Mouse (Mus musculus): ENCODE measurements at regions not wholly inside any gene's neighbourhood (a gene's known extent, or its start where the extent isn't known, plus 50 kb on each side); places are given as distances from the start of the nearest gene placed in this dataset.

DNA sequence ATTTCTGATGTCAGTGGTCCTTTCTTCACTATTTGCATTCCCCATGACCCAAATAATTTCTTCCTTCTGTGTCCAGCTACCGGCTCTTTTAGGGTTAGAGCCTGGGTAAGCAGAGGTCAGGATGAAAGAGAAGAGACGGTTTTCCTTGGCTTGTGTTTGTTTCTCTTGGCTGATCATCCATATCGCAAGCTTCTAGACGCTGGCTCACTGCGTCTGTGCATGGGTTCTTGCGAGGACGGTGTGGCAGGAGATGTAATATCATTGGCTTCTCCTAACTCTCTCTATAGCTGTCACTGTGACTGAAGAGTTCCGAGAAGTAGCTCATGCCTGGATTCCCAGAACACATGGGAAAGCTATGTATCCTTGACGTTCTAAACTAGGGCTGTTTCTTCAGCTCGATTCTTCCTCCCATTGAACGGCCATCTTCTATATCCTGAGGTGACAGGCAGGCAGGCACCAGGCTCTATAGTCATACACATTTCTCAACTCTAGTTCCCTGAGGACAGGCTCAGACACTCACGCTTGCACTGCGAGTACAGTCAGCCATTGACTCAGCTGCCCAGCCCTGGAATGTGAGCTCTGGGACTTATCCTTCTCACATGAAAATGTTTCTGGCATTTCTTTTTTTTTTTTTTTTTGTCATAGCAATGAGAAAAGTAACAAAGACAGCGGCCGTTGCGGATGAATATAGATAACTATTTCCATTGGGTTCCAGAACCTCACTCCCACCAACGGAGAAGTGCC lies 85.0 kb downstream of the Bach1 start:
- no peaks in the 10 kb centered on the region for H3K36me3 ChIP-seq (ENCODE audit: control insufficient read depth, insufficient read depth, low read length)
- H3K27me3 ChIP-seq (ENCODE audit: control insufficient read depth, insufficient read depth, low read length): no peaks in the 10 kb centered on the region
- no peak overlapping the region for H3K27ac ChIP-seq (ENCODE audit: insufficient read depth, low read depth, low read length)
- H3K4me1 ChIP-seq (ENCODE audit: control insufficient read depth, insufficient read depth, insufficient read length, low read length): no peaks in the 10 kb centered on the region
- 91% methylated on average over 17 of the region's 17 CpGs for WGBS
- TF ChIP-seq POLR2A (IDR thresholded peaks at IDR 0.05; ENCODE audit: low read depth, low read length) (no peak), CTCF (IDR thresholded peaks at IDR 0.05; ENCODE audit: extremely low read depth, insufficient read length, insufficient replicate concordance, low read depth, low read length) (no peak)
- no peak overlapping the region for H3K4me3 ChIP-seq (ENCODE audit: low read depth, low read length)

DNA sequence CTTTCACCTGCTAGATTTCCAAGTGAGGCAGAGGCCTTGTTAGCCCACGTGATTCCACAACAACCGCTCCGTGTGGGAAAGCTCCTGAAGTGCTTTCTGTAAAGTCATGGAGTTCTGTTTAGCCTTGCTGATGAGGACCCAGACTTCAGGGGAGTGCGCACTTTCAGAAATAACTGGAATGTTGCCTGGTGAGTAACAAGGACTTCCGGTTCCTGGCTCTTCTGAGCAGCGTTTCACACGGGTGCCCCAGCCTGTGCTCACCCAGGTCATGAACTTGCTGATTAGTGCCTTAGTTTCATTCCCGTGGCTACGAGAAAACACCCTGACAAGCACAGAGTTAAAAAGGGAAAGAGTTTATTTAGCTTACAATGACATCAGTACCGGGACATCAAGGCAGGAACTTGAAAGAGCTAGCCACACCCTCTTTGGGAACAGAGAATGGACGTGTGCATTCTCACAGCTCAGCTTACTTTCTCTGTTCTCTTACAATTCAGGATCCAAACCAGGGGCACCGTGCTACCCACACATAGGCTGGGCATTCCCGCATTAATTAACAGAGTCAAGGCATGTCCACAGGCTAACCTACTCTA lies 85.8 kb downstream of the Bach1 start:
- Histone ChIP-seq H3K27ac (ENCODE audit: insufficient read depth, low read depth, low read length) (no peak overlapping the region), H3K4me1 (ENCODE audit: control insufficient read depth, insufficient read depth, insufficient read length, low read length) (no peaks in the 10 kb centered on the region), H3K27me3 (ENCODE audit: control insufficient read depth, insufficient read depth, low read length) (no peaks in the 10 kb centered on the region), H3K36me3 (ENCODE audit: control insufficient read depth, insufficient read depth, low read length) (no peaks in the 10 kb centered on the region), H3K4me3 (ENCODE audit: low read depth, low read length) (no peak overlapping the region)
- WGBS: 38% methylated on average over 13 of the region's 13 CpGs
- no peak for TF ChIP-seq POLR2A (IDR thresholded peaks at IDR 0.05; ENCODE audit: low read depth, low read length)
- TF ChIP-seq CTCF (IDR thresholded peaks at IDR 0.05; ENCODE audit: extremely low read depth, insufficient read length, insufficient replicate concordance, low read depth, low read length): no peak

DNA sequence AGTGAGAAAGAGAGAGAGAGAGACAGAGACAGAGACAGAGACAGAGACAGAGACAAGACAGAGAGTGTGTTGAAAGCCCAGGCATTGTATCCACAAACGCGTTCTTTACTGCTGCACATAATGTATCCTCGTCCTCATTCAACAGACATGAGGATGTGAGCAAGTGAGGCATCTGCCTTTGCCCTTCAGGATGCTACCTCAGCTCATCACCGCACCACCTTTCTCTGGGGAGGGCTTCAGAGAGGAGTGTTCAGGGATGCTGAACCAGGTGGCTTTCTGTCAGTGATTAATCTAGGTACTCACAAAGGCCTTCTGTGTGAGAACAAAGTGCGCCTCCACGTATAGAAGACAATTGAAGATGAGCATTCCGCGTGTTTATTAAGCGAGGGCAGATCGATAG lies 90.8 kb downstream of the Bach1 start:
- H3K4me1 ChIP-seq (ENCODE audit: control insufficient read depth, insufficient read depth, insufficient read length, low read length): no peaks in the 10 kb centered on the region
- TF ChIP-seq CTCF (IDR thresholded peaks at IDR 0.05; ENCODE audit: extremely low read depth, insufficient read length, insufficient replicate concordance, low read depth, low read length) (no peak), POLR2A (IDR thresholded peaks at IDR 0.05; ENCODE audit: low read depth, low read length) (no peak)
- H3K4me3 ChIP-seq (ENCODE audit: low read depth, low read length): no peak overlapping the region
- 88% methylated on average over 10 of the region's 10 CpGs for WGBS
- no peaks in the 10 kb centered on the region for H3K27me3 ChIP-seq (ENCODE audit: control insufficient read depth, insufficient read depth, low read length)
- H3K36me3 ChIP-seq (ENCODE audit: control insufficient read depth, insufficient read depth, low read length): no peaks in the 10 kb centered on the region
- no peak overlapping the region for H3K27ac ChIP-seq (ENCODE audit: insufficient read depth, low read depth, low read length)

DNA sequence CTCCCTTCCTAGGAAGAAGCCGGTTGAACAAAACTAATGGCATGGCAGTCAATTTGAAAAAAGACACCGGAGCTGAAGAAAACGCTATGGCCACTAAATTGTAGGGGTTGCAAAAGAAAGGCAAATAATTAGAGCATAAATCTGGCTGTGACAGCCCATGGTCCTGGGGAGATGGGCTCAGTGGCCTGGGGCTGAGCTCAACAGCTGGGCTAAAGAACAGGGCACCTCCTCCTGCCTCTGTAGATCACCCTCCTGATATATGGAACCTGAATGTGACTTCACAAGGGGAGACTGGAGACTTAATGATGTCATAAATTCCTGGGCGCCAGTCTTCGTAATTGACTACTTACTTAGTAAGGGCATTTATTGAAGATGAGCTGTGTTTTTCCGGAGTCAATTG lies 91.2 kb downstream of the Bach1 start:
- no peaks in the 10 kb centered on the region for H3K4me1 ChIP-seq (ENCODE audit: control insufficient read depth, insufficient read depth, insufficient read length, low read length)
- WGBS: 52% methylated on average over 6 of the region's 6 CpGs
- H3K27ac ChIP-seq (ENCODE audit: insufficient read depth, low read depth, low read length): no peak overlapping the region
- no peak overlapping the region for H3K4me3 ChIP-seq (ENCODE audit: low read depth, low read length)
- TF ChIP-seq CTCF (IDR thresholded peaks at IDR 0.05; ENCODE audit: extremely low read depth, insufficient read length, insufficient replicate concordance, low read depth, low read length) (no peak), POLR2A (IDR thresholded peaks at IDR 0.05; ENCODE audit: low read depth, low read length) (no peak)
- H3K27me3 ChIP-seq (ENCODE audit: control insufficient read depth, insufficient read depth, low read length): no peaks in the 10 kb centered on the region
- H3K36me3 ChIP-seq (ENCODE audit: control insufficient read depth, insufficient read depth, low read length): no peaks in the 10 kb centered on the region

DNA sequence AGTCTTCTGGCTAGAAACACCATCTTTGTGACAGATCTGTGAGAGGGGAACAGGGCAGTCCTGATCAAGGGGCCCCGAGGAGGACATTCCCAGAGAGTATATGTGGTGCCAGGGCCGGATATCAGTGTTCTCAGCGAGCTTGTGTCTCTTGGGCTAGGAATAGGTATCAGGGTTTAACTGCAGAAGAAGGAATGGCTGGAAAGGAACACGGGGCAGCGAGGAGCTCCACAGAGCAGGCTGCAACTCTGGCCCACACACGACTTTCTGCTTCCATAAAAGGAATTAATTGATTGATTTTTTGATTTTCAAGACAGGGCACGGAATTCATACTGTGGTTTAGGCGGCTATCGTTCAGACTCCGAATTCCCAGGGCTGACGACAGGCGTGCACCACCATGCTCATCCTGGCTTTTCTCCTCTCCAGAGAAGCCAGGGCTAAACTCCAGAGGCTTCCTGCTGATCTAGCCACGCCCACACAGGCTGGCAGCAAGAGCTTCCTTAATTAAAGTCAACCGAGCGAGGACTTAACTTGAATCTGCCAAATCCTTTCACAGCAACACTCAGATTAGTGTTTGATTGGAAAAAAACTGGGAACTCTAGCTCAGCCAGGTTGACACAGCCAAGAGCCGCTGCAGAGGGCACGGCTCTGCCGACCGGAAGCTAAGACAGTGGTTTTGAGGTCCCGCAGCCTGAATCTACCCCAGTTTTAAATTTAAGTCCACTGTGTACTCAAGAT lies 97.9 kb downstream of the Bach1 start:
- TF ChIP-seq CTCF (IDR thresholded peaks at IDR 0.05; ENCODE audit: extremely low read depth, insufficient read length, insufficient replicate concordance, low read depth, low read length) (no peak), POLR2A (IDR thresholded peaks at IDR 0.05; ENCODE audit: low read depth, low read length) (no peak)
- WGBS: 7% methylated on average over 20 of the region's 20 CpGs
- no peaks in the 10 kb centered on the region for H3K4me1 ChIP-seq (ENCODE audit: control insufficient read depth, insufficient read depth, insufficient read length, low read length)
- no peak overlapping the region for H3K27ac ChIP-seq (ENCODE audit: insufficient read depth, low read depth, low read length)
- no peaks in the 10 kb centered on the region for H3K36me3 ChIP-seq (ENCODE audit: control insufficient read depth, insufficient read depth, low read length)
- H3K27me3 ChIP-seq (ENCODE audit: control insufficient read depth, insufficient read depth, low read length): no peaks in the 10 kb centered on the region
- H3K4me3 ChIP-seq (ENCODE audit: low read depth, low read length): peak overlapping the region; percentile 53

DNA sequence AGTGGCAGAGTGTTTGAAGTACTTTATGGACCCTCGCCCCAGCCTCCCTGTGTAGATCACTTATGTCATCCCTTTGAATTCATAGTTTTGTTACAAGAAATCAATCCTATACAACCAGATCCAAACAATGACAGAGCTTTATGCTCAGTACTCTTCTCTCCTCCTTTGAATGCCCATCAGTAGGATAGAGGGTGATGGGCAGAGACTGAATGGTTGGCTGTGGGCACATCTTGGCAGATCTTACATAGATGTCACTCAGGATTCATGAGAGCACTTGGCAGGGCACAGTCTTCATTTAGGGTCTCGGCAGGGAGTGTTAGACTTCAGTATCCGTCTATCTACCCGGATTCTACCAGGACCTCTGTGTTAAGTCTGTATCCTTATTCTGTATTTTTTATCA lies 103.6 kb downstream of the Bach1 start:
- Histone ChIP-seq H3K27me3 (ENCODE audit: control insufficient read depth, insufficient read depth, low read length) (no peaks in the 10 kb centered on the region), H3K4me1 (ENCODE audit: control insufficient read depth, insufficient read depth, insufficient read length, low read length) (no peaks in the 10 kb centered on the region), H3K4me3 (ENCODE audit: low read depth, low read length) (no peak overlapping the region), H3K36me3 (ENCODE audit: control insufficient read depth, insufficient read depth, low read length) (no peaks in the 10 kb centered on the region), H3K27ac (ENCODE audit: insufficient read depth, low read depth, low read length) (no peak overlapping the region)
- no peak for TF ChIP-seq POLR2A (IDR thresholded peaks at IDR 0.05; ENCODE audit: low read depth, low read length)
- TF ChIP-seq CTCF (IDR thresholded peaks at IDR 0.05; ENCODE audit: extremely low read depth, insufficient read length, insufficient replicate concordance, low read depth, low read length): no peak
- WGBS: 92% methylated on average over 4 of the region's 4 CpGs

DNA sequence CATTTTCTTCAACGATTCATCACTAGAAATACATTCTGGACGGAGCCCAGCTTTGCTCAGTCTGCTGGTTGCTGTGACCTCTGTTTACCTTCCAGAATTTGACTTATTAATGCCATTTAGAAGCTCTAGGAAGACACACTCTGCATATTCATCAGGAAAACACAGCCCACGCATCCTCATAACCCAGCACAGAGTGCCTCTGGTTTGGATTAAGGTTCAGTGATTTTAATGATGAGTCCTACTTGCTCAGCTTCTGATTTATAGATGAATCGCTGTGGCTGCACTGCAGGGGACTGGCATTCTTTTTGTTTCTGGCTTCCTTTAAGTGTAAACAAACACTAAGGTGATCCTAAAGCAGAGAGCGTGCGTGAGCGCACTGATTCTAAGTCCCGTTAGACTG lies 118.8 kb downstream of the Bach1 start:
- TF ChIP-seq POLR2A (IDR thresholded peaks at IDR 0.05; ENCODE audit: low read depth, low read length) (no peak), CTCF (IDR thresholded peaks at IDR 0.05; ENCODE audit: extremely low read depth, insufficient read length, insufficient replicate concordance, low read depth, low read length) (no peak)
- 54% methylated on average over 8 of the region's 8 CpGs for WGBS

More for the DNA sequence above, 118.8 kb downstream of the Bach1 start:
- H3K4me1 ChIP-seq (ENCODE audit: control insufficient read depth, insufficient read depth, insufficient read length, low read length): no peaks in the 10 kb centered on the region
- no peak overlapping the region for H3K27ac ChIP-seq (ENCODE audit: insufficient read depth, low read depth, low read length)
- H3K36me3 ChIP-seq (ENCODE audit: control insufficient read depth, insufficient read depth, low read length): no peaks in the 10 kb centered on the region
- H3K27me3 ChIP-seq (ENCODE audit: control insufficient read depth, insufficient read depth, low read length): no peaks in the 10 kb centered on the region
- no peak overlapping the region for H3K4me3 ChIP-seq (ENCODE audit: low read depth, low read length)

Data from small intestine, adult 2 months (tissue).